Mouse (Mus musculus): Measurements from ENCODE around the gene Plcg1. TPM values are rescaled to one million over a fixed set of nuclear protein-coding genes. Genes with fewer than 3 reads are reported as not detected.

Gene Plcg1
- polyA plus RNA-seq (2012; rRNA removed) = 4.2 and 5.4 TPM in 2 replicates
- polyA plus RNA-seq (2014; fragmentation: Nextera tagmentation; extraction: Ambion mirVana) = 3.3 and 3.9 TPM in 2 replicates

DNA sequence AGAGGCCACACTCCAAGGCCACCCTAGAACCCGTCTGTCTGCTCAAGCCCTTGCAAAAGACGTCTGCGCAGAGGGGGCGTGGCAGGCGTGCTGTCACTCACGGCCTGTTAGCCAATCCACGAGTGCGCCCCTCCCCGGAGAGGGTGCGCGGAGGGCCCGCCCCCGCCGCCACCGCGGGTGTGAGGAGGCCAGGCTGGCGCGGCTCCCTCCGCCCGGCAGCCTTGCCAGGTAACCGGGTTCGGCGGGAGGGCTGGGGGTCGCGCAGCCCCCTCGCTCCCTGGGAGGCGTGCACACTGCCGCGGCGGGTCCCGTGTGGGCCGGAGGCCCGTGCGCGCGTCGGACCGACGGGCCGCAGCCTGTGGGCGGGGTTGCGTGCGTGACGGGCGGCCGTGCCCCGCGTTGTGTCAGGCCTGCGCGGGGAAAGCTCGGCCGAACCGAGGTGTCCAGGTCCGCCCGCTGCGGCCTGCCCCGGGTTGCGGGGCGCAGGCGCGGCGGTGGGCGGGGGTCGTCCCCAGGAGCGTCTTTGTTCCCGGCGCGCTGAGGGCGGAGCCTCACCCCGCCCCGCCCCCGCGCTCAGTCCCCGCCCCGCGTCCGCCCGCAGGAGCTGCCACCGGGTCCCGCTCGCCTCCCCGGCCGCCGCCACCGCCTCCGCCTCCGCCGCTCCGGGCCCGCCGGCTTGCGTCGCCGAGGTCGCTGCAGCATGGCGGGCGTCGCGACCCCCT lies at the start of gene Plcg1:
Plcg1 (plus strand) TSS at position 184 of the 722 bp plus-strand sequence.
- peak within 1 kb of the TSS; percentile 93 for H3K4me2 ChIP-seq (ENCODE audit: low read depth)
- WGBS (ENCODE audit: insufficient replicate concordance) = under 1% methylated on average over 56 of the region's 99 CpGs
- TF ChIP-seq EP300 (IDR thresholded peaks at IDR 0.05; ENCODE audit: low read depth) (no peak), CTCF (IDR thresholded peaks at IDR 0.05; ENCODE audit: low read depth) (no peak)
- DNase-seq (ENCODE audit: low read depth in 3 of 3, low spot score in 3 of 3) (peak; percentile 77 to 79 (median 78)), ATAC-seq (ENCODE audit: insufficient read depth) (peak; percentile 94)
- no peak within 1 kb of the TSS for H3K27ac ChIP-seq
- H3K9me3 ChIP-seq (ENCODE audit: control insufficient read depth, low read length) = no peaks in the 10 kb centered on the region
- H3K4me1 ChIP-seq (replicated peaks; ENCODE audit: control insufficient read depth in 2 of 2, insufficient read depth in 2 of 2, low read length in 1 of 2) = peaks cover 2 to 12% of the 10 kb centered on the region in 2 experiments; a peak in 3 of 4 replicates
- H3K4me3 ChIP-seq (ENCODE audit: insufficient read depth in 1 of 2, low read depth in 2 of 2, low read length in 2 of 2) = peak within 1 kb of the TSS; percentile 84 to 89
- H3K27me3 ChIP-seq (ENCODE audit: control insufficient read depth, insufficient read depth, low read length) = peaks cover 20% of the 10 kb centered on the region
- H3K9ac ChIP-seq (replicated peaks) = peak within 1 kb of the TSS; percentile 59
- H3K36me3 ChIP-seq (replicated peaks; ENCODE audit: control insufficient read depth, insufficient read depth, low read depth) = no peaks in the 10 kb centered on the region

DNA sequence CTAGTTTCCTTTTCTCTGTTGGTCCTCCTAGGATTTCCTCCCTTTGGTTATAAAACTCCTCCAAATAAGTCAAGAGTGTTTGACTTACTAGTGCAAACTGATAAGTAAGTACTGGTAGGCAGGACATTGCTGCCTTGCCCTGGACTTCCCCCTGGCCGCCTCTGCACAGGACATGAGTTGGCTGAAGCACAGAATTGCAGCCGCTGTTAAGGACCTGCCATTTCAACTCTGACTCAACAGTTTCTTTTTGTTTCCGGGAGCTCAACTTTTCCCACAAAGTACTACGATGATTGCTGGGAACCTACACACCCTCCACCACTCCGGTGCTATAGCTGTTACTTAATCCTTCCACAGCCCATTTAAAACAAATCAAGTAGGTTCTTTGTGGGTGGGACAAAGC lies 30.8 kb upstream of the Plcg1 start:
- Histone ChIP-seq H3K4me2 (ENCODE audit: low read depth) (no peak overlapping the region), H3K9me3 (ENCODE audit: control insufficient read depth, low read length) (no peaks in the 10 kb centered on the region), H3K36me3 (replicated peaks; ENCODE audit: control insufficient read depth, insufficient read depth, low read depth) (peaks cover 79% of the 10 kb centered on the region), H3K27me3 (ENCODE audit: control insufficient read depth, insufficient read depth, low read length) (no peaks in the 10 kb centered on the region), H3K27ac (no peak overlapping the region), H3K4me1 (replicated peaks; ENCODE audit: control insufficient read depth in 2 of 2, insufficient read depth in 2 of 2, low read length in 1 of 2) (no peaks in the 10 kb centered on the region), H3K9ac (replicated peaks) (no peak overlapping the region), H3K4me3 (ENCODE audit: insufficient read depth in 1 of 2, low read depth in 2 of 2, low read length in 2 of 2) (no peak overlapping the region)
- ATAC-seq (ENCODE audit: insufficient read depth) (no peak), DNase-seq (ENCODE audit: low read depth in 3 of 3, low spot score in 3 of 3) (peak in 1 of 3 experiments; percentile 11)
- no peak for TF ChIP-seq EP300 (IDR thresholded peaks at IDR 0.05; ENCODE audit: low read depth)
- TF ChIP-seq CTCF (IDR thresholded peaks at IDR 0.05; ENCODE audit: low read depth) = no peak
- WGBS (ENCODE audit: insufficient replicate concordance) = 38% methylated on average over 5 of the region's 5 CpGs

DNA sequence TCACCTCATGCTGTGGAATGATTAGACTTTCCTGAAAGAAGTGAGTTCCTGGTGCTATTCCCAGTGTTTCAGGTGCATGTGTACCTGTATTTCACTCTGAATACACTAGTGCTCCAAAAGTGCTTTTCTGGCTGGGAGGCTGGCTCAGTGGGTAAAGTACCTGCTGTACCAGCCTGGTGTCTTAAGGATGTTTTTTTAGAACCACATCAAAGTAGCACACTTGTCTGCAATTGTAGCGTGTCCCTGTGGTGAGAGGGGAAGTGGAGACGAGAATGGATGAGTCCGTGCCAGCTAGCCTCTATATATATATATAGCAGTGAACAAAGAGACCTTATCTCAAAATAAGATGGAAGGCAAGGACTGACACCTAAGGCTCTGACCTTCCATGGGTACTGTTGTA lies 29.5 kb upstream of the Plcg1 start:
- Histone ChIP-seq H3K4me3 (ENCODE audit: insufficient read depth in 1 of 2, low read depth in 2 of 2, low read length in 2 of 2) (no peak overlapping the region), H3K36me3 (replicated peaks; ENCODE audit: control insufficient read depth, insufficient read depth, low read depth) (peaks cover 82% of the 10 kb centered on the region), H3K4me1 (replicated peaks; ENCODE audit: control insufficient read depth in 2 of 2, insufficient read depth in 2 of 2, low read length in 1 of 2) (no peaks in the 10 kb centered on the region), H3K27me3 (ENCODE audit: control insufficient read depth, insufficient read depth, low read length) (no peaks in the 10 kb centered on the region), H3K9ac (replicated peaks) (no peak overlapping the region), H3K4me2 (ENCODE audit: low read depth) (no peak overlapping the region), H3K27ac (no peak overlapping the region), H3K9me3 (ENCODE audit: control insufficient read depth, low read length) (no peaks in the 10 kb centered on the region)
- WGBS (ENCODE audit: insufficient replicate concordance) = 59% methylated on average over 3 of the region's 3 CpGs
- no peak for TF ChIP-seq CTCF (IDR thresholded peaks at IDR 0.05; ENCODE audit: low read depth)
- no peak for TF ChIP-seq EP300 (IDR thresholded peaks at IDR 0.05; ENCODE audit: low read depth)
- ATAC-seq (ENCODE audit: insufficient read depth) = no peak
- no peak for DNase-seq (ENCODE audit: low read depth in 3 of 3, low spot score in 3 of 3)

DNA sequence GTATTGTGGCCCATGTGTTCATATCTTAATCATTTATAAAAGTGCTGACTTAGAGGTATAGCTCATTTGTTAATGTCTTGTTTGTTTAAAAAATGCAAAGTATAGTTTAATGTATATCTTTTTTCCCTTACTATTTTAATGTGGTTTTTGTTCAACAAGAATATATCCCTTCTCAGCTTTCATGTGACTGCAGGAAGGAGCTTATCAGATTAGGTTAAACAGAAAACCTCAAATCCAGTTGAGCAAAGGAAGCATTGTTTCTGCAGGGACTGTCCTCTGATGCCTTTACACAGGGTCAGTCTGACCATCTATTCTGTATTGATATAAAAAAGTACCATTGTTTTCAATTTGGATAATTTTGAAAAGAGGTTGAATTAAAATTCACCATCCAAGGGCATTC lies 28.3 kb upstream of the Plcg1 start:
- Histone ChIP-seq H3K4me1 (replicated peaks; ENCODE audit: control insufficient read depth in 2 of 2, insufficient read depth in 2 of 2, low read length in 1 of 2) (no peaks in the 10 kb centered on the region), H3K4me2 (ENCODE audit: low read depth) (no peak overlapping the region), H3K9ac (replicated peaks) (no peak overlapping the region), H3K9me3 (ENCODE audit: control insufficient read depth, low read length) (no peaks in the 10 kb centered on the region), H3K27me3 (ENCODE audit: control insufficient read depth, insufficient read depth, low read length) (no peaks in the 10 kb centered on the region), H3K27ac (no peak overlapping the region), H3K4me3 (ENCODE audit: insufficient read depth in 1 of 2, low read depth in 2 of 2, low read length in 2 of 2) (no peak overlapping the region), H3K36me3 (replicated peaks; ENCODE audit: control insufficient read depth, insufficient read depth, low read depth) (peaks cover 85% of the 10 kb centered on the region)
- TF ChIP-seq EP300 (IDR thresholded peaks at IDR 0.05; ENCODE audit: low read depth) (no peak), CTCF (IDR thresholded peaks at IDR 0.05; ENCODE audit: low read depth) (no peak)
- DNase-seq (ENCODE audit: low read depth in 3 of 3, low spot score in 3 of 3) (no peak), ATAC-seq (ENCODE audit: insufficient read depth) (no peak)

DNA sequence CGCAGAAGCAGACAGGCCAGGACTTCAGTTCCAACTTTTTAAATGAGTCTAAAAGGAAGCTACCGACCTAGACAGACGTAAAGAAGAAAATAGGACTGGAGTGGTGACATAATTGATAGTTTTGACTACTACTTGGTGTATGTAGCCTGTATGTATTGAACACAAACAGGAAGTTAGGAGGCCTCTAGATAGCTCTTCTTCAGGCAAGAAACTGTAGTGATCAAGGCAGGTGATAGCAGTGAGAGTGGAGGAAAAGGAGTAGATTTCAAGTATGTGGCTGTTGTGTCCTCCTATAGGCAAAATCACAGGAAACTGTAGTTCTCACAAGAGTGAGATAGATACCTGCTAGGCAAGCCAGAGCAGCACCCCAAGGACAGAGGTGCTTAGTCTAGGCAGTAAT lies 23.4 kb upstream of the Plcg1 start:
- H3K27ac ChIP-seq = no peak overlapping the region
- no peaks in the 10 kb centered on the region for H3K27me3 ChIP-seq (ENCODE audit: control insufficient read depth, insufficient read depth, low read length)
- no peak for DNase-seq (ENCODE audit: low read depth in 3 of 3, low spot score in 3 of 3)
- WGBS (ENCODE audit: insufficient replicate concordance) = 64% methylated on average over 3 of the region's 3 CpGs
- peaks cover 88% of the 10 kb centered on the region for H3K36me3 ChIP-seq (replicated peaks; ENCODE audit: control insufficient read depth, insufficient read depth, low read depth)
- H3K9ac ChIP-seq (replicated peaks) = no peak overlapping the region
- H3K4me3 ChIP-seq (ENCODE audit: insufficient read depth in 1 of 2, low read depth in 2 of 2, low read length in 2 of 2) = no peak overlapping the region
- H3K4me1 ChIP-seq (replicated peaks; ENCODE audit: control insufficient read depth in 2 of 2, insufficient read depth in 2 of 2, low read length in 1 of 2) = no peaks in the 10 kb centered on the region
- no peak overlapping the region for H3K4me2 ChIP-seq (ENCODE audit: low read depth)
- no peak for ATAC-seq (ENCODE audit: insufficient read depth)
- H3K9me3 ChIP-seq (ENCODE audit: control insufficient read depth, low read length) = no peaks in the 10 kb centered on the region
- TF ChIP-seq EP300 (IDR thresholded peaks at IDR 0.05; ENCODE audit: low read depth) (no peak), CTCF (IDR thresholded peaks at IDR 0.05; ENCODE audit: low read depth) (no peak)

Measured in liver, embryonic 14.5 days (tissue).